Mouse (Mus musculus) thymus, postnatal 14 days (tissue): ENCODE measurements at regions not wholly inside any gene's neighbourhood (a gene's known extent, or its start where the extent isn't known, plus 50 kb on each side); places are given as distances from the start of the nearest gene placed in this dataset.
"Not testable (repeated sequence)": the region's sequence is repeated elsewhere in the genome, so short reads cannot be mapped to it uniquely, and the experiment has no call there.

Source experiments
- DNase-seq: peaks from one replicate; pipeline ENCODE4 v3.0.0; 2021

- no peak for DNase-seq
Measured at GRCm38 (mm10) chr14:19327321-19327720, 91.4 kb downstream of the Gm21738 start.

- DNase-seq = no peak
Measured at GRCm38 (mm10) chr14:19311614-19312013, 107.1 kb downstream of the Gm21738 start.

- DNase-seq = not testable (repeated sequence)
Measured at GRCm38 (mm10) chr14:19302859-19303258, 115.9 kb downstream of the Gm21738 start.

GRCm38 (mm10) chr14:19279096-19279495 lies 139.6 kb downstream of the Gm21738 start:
- no peak for DNase-seq

GRCm38 (mm10) chr14:19277777-19278385 lies 140.8 kb downstream of the Gm21738 start:
- DNase-seq = peak; percentile 59
